In genomic region chr12:29279631-29280080, GRCm38 (mm10) we compare ENCODE assay signal across 9 mouse cellular contexts.
DNase-seq lines count a peak whose midpoint lies in the region; ATAC-seq and TF ChIP-seq lines count a peak whose summit lies in the region.
"Had no signal": no experiment of that assay in that cellular context is flagged by ENCODE, and none has a peak within 500 bp of the region (broad histone marks: within the 10 kb centered on the region; RNA-seq: fewer than 3 reads in every experiment).

No protein-coding gene starts in this region.

- H3K9me3 ChIP-seq in kidney, embryonic 16.5 days (ENCODE audit: low read length): no peaks in the 10 kb centered on the region
- H3K9me3 ChIP-seq in forebrain, postnatal 0 days (ENCODE audit: low read length): no peaks in the 10 kb centered on the region
- no peaks in the 10 kb centered on the region for H3K9me3 ChIP-seq in midbrain, embryonic 15.5 days

- TF ChIP-seq CTCF in forebrain, postnatal 0 days (IDR thresholded peaks at IDR 0.05; ENCODE audit: low read depth): no peak

- H3K4me2 ChIP-seq in kidney, embryonic 16.5 days (replicated peaks; ENCODE audit: low read depth, low read length): peak overlapping the region; percentile 43
- H3K4me2 ChIP-seq in forebrain, postnatal 0 days (ENCODE audit: low read depth): peak overlapping the region; percentile 32
- peak overlapping the region; percentile 35 for H3K4me2 ChIP-seq in midbrain, embryonic 15.5 days

- ATAC-seq in kidney, embryonic 16.5 days (ENCODE audit: low FRiP score, low TSS enrichment): no peak
- no peak; the same call in 1 of the 2 replicates for ATAC-seq in forebrain, postnatal 0 days
- ATAC-seq in midbrain, embryonic 15.5 days (replicated peaks): peak; percentile 71
- no peak for ATAC-seq in erythroblast, adult 5-6 weeks (replicated peaks; ENCODE audit: low FRiP score, poor library complexity, severe bottlenecking)

- 9% methylated on average over 13 of the region's 13 CpGs for whole genome bisulfite sequencing in kidney, embryonic 16.5 days
- WGBS in forebrain, postnatal 0 days: 3% methylated on average over 13 of the region's 13 CpGs
- 5% methylated on average over 13 of the region's 13 CpGs for WGBS in midbrain, embryonic 15.5 days

- 0 out of 2 replicates have a peak overlapping the region, but pooled peaks have one; percentile 38 for H3K9ac ChIP-seq in kidney, embryonic 16.5 days (replicated peaks; ENCODE audit: low read length)
- peak overlapping the region; percentile 45 for H3K9ac ChIP-seq in forebrain, postnatal 0 days
- peak overlapping the region; percentile 23 for H3K9ac ChIP-seq in midbrain, embryonic 15.5 days

- H3K36me3 ChIP-seq in kidney, embryonic 16.5 days (ENCODE audit: insufficient read depth, low read length): no peaks in the 10 kb centered on the region
- H3K36me3 ChIP-seq in forebrain, postnatal 0 days (ENCODE audit: insufficient read depth): no peaks in the 10 kb centered on the region
- no peaks in the 10 kb centered on the region for H3K36me3 ChIP-seq in midbrain, embryonic 15.5 days (replicated peaks)

- H3K27ac ChIP-seq in kidney, embryonic 16.5 days (ENCODE audit: low read length): no peak overlapping the region
- H3K27ac ChIP-seq in forebrain, postnatal 0 days (ENCODE audit: low read depth, low read length): peak overlapping the region; percentile 93
- peak overlapping the region; percentile 94 for H3K27ac ChIP-seq in midbrain, embryonic 15.5 days

- no peak for DNase-seq in kidney, adult 18-20 months
- peak; percentile 4 for DNase-seq in embryo, embryonic 11.5 days (ENCODE audit: low read depth, low spot score)
- no peak for DNase-seq in forebrain, postnatal 0 days
- no peak for DNase-seq in layer of hippocampus, postnatal 25 days (ENCODE audit: extremely low spot score in 1 of 2, low spot score in 1 of 2)
- DNase-seq in spleen, postnatal 14 days (ENCODE audit: low spot score in 2 of 2): no peak
- DNase-seq: kidney, adult 8-10 months had no signal

- peak overlapping the region; percentile 6; the same call in 1 of the 2 replicates for H3K4me3 ChIP-seq in kidney, embryonic 16.5 days (ENCODE audit: low read length)
- no peak overlapping the region for H3K4me3 ChIP-seq in forebrain, postnatal 0 days (ENCODE audit: low read depth, low read length)
- H3K4me3 ChIP-seq in midbrain, embryonic 15.5 days: peak overlapping the region; percentile 13

- peaks cover 13% of the 10 kb centered on the region for H3K4me1 ChIP-seq in kidney, embryonic 16.5 days (ENCODE audit: insufficient read depth, low read length)
- H3K4me1 ChIP-seq in forebrain, postnatal 0 days (ENCODE audit: insufficient read depth): peaks cover 20% of the 10 kb centered on the region
- H3K4me1 ChIP-seq in midbrain, embryonic 15.5 days: peaks cover 31% of the 10 kb centered on the region

- H3K27me3 ChIP-seq in kidney, embryonic 16.5 days (ENCODE audit: insufficient read depth, low read length): no peaks in the 10 kb centered on the region
- no peaks in the 10 kb centered on the region for H3K27me3 ChIP-seq in forebrain, postnatal 0 days (ENCODE audit: insufficient read depth, low read length)
- no peaks in the 10 kb centered on the region for H3K27me3 ChIP-seq in midbrain, embryonic 15.5 days (replicated peaks)
